Mouse (Mus musculus): ENCODE measurements around the gene Pbx3. TPM values are rescaled to one million over a fixed set of nuclear protein-coding genes. Genes with fewer than 3 reads are reported as not detected.

Pbx3 gene
- polyA plus RNA-seq, 1 experiment = 3.6 TPM

GRCm38 (mm10) chr2:34378930-34379329 is 6.0 kb upstream of the Pbx3 start:
- H3K4me1 ChIP-seq (ENCODE audit: control insufficient read depth, insufficient read depth, low read length) = no peaks in the 10 kb centered on the region
- no peak for TF ChIP-seq POLR2A (IDR thresholded peaks at IDR 0.05; ENCODE audit: borderline replicate concordance, control insufficient read depth, low read depth, low read length)
- TF ChIP-seq CTCF (IDR thresholded peaks at IDR 0.05; ENCODE audit: control insufficient read depth, insufficient read depth, low read length) = no peak
- H3K4me3 ChIP-seq (replicated peaks; ENCODE audit: control insufficient read depth, low read depth, low read length) = no peak overlapping the region
- H3K27ac ChIP-seq (ENCODE audit: control insufficient read depth, insufficient read depth, low read depth, low read length, poor library complexity) = no peak overlapping the region
- 79% methylated on average over 2 of the region's 2 CpGs for WGBS

- no peaks in the 10 kb centered on the region for H3K4me1 ChIP-seq (ENCODE audit: control insufficient read depth, insufficient read depth, low read length)
- no peak overlapping the region for H3K4me3 ChIP-seq (replicated peaks; ENCODE audit: control insufficient read depth, low read depth, low read length)
- TF ChIP-seq POLR2A (IDR thresholded peaks at IDR 0.05; ENCODE audit: borderline replicate concordance, control insufficient read depth, low read depth, low read length) (no peak), CTCF (IDR thresholded peaks at IDR 0.05; ENCODE audit: control insufficient read depth, insufficient read depth, low read length) (no peak)
- no peak overlapping the region for H3K27ac ChIP-seq (ENCODE audit: control insufficient read depth, insufficient read depth, low read depth, low read length, poor library complexity)
- WGBS = 84% methylated on average over 2 of the region's 2 CpGs
Observed at GRCm38 (mm10) chr2:34374349-34374748, 1.4 kb upstream of the Pbx3 start.

GRCm38 (mm10) chr2:34373886-34374285 is 944 bp upstream of the Pbx3 start:
- 63% methylated on average over 3 of the region's 3 CpGs for WGBS

GRCm38 (mm10) chr2:34371441-34372304 is 1.3 kb downstream of the Pbx3 start:
- peak overlapping the region; percentile 76 for H3K4me3 ChIP-seq (replicated peaks; ENCODE audit: control insufficient read depth, low read depth, low read length)
- WGBS = 2% methylated on average over 108 of the region's 118 CpGs
- peak overlapping the region; percentile 92 for H3K27ac ChIP-seq (ENCODE audit: control insufficient read depth, insufficient read depth, low read depth, low read length, poor library complexity)
- TF ChIP-seq CTCF (IDR thresholded peaks at IDR 0.05; ENCODE audit: control insufficient read depth, insufficient read depth, low read length) (no peak), POLR2A (IDR thresholded peaks at IDR 0.05; ENCODE audit: borderline replicate concordance, control insufficient read depth, low read depth, low read length) (no peak; the same call in 1 of the 2 replicates)
- H3K4me1 ChIP-seq (ENCODE audit: control insufficient read depth, insufficient read depth, low read length) = no peaks in the 10 kb centered on the region

More at GRCm38 (mm10) chr2:34373886-34374285, 944 bp upstream of the Pbx3 start:
- TF ChIP-seq POLR2A (IDR thresholded peaks at IDR 0.05; ENCODE audit: borderline replicate concordance, control insufficient read depth, low read depth, low read length) (no peak), CTCF (IDR thresholded peaks at IDR 0.05; ENCODE audit: control insufficient read depth, insufficient read depth, low read length) (no peak)
- H3K4me1 ChIP-seq (ENCODE audit: control insufficient read depth, insufficient read depth, low read length) = no peaks in the 10 kb centered on the region
- H3K27ac ChIP-seq (ENCODE audit: control insufficient read depth, insufficient read depth, low read depth, low read length, poor library complexity) = no peak overlapping the region
- no peak overlapping the region for H3K4me3 ChIP-seq (replicated peaks; ENCODE audit: control insufficient read depth, low read depth, low read length)

DNA sequence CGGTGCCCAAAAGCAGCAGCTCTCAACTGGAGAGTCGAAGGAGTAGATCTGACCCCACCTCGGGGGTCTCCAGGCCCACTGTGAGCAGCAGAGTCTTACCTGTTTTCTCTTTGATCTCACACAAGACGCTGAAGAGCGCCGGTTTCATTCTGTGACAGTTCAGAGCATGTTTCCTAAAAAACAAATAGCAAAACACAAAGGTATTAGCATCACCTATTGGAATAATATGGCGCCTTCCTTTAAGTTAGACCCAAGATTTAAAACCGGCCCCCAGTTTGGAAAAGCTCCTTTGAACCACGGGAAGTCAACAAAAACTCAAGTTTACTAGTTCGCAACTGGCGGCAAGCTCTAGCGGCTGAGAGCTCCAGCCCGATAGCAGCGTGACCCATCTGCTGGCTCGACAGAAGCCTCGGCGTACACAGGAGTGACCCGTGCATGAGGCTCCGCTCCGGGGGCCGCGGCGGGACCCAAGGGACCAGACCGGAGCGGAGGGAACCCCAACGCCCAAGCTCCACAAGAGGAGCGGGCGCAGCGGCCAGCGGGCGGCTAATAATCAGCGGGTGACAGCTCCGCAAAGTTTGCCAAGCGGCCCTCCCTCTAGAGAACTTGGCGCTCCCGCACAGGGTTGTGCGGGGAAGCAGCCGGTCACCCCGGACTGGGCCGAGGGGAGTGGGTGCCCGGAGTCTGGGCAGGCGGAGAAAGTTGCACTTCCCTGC is 2.1 kb downstream of the Pbx3 start:
- no peaks in the 10 kb centered on the region for H3K4me1 ChIP-seq (ENCODE audit: control insufficient read depth, insufficient read depth, low read length)
- 4% methylated on average over 42 of the region's 42 CpGs for WGBS
- H3K4me3 ChIP-seq (replicated peaks; ENCODE audit: control insufficient read depth, low read depth, low read length) = peak overlapping the region; percentile 76
- H3K27ac ChIP-seq (ENCODE audit: control insufficient read depth, insufficient read depth, low read depth, low read length, poor library complexity) = no peak overlapping the region; the same call in 1 of the 2 replicates
- TF ChIP-seq POLR2A (IDR thresholded peaks at IDR 0.05; ENCODE audit: borderline replicate concordance, control insufficient read depth, low read depth, low read length) = no peak
- TF ChIP-seq CTCF (IDR thresholded peaks at IDR 0.05; ENCODE audit: control insufficient read depth, insufficient read depth, low read length) = no peak

GRCm38 (mm10) chr2:34370349-34370724 is 2.6 kb downstream of the Pbx3 start:
- WGBS = 75% methylated on average over 7 of the region's 7 CpGs
- Histone ChIP-seq H3K4me3 (replicated peaks; ENCODE audit: control insufficient read depth, low read depth, low read length) (peak overlapping the region; percentile 24), H3K4me1 (ENCODE audit: control insufficient read depth, insufficient read depth, low read length) (no peaks in the 10 kb centered on the region), H3K27ac (ENCODE audit: control insufficient read depth, insufficient read depth, low read depth, low read length, poor library complexity) (no peak overlapping the region)
- TF ChIP-seq CTCF (IDR thresholded peaks at IDR 0.05; ENCODE audit: control insufficient read depth, insufficient read depth, low read length) (no peak), POLR2A (IDR thresholded peaks at IDR 0.05; ENCODE audit: borderline replicate concordance, control insufficient read depth, low read depth, low read length) (no peak)

- WGBS = 81% methylated on average over 6 of the region's 6 CpGs
- Histone ChIP-seq H3K4me3 (replicated peaks; ENCODE audit: control insufficient read depth, low read depth, low read length) (no peak overlapping the region), H3K27ac (ENCODE audit: control insufficient read depth, insufficient read depth, low read depth, low read length, poor library complexity) (no peak overlapping the region), H3K4me1 (ENCODE audit: control insufficient read depth, insufficient read depth, low read length) (no peaks in the 10 kb centered on the region)
- TF ChIP-seq POLR2A (IDR thresholded peaks at IDR 0.05; ENCODE audit: borderline replicate concordance, control insufficient read depth, low read depth, low read length) (no peak), CTCF (IDR thresholded peaks at IDR 0.05; ENCODE audit: control insufficient read depth, insufficient read depth, low read length) (no peak)
Observed at GRCm38 (mm10) chr2:34368396-34368795, 4.5 kb downstream of the Pbx3 start.

DNA sequence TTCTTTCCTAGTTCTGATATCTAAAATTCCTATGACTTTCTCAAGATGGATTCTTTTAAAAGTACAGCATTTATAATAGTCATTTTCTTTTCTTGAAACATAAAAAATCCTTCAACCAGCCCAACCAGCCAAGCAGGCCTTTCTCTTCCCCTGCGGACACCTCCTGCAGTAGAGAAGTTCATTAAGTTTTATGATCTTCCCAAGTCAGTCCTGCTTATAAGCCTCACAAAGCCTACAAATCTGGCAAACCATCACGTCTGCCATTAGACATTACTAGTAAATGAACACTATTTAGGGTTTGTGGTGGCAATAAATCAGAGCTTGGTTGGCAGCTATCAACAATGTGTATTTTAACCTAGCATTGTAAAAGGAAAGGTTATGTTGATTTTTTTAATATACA is 5.9 kb downstream of the Pbx3 start:
- 76% methylated on average over 2 of the region's 2 CpGs for WGBS
- no peak for TF ChIP-seq CTCF (IDR thresholded peaks at IDR 0.05; ENCODE audit: control insufficient read depth, insufficient read depth, low read length)
- no peak for TF ChIP-seq POLR2A (IDR thresholded peaks at IDR 0.05; ENCODE audit: borderline replicate concordance, control insufficient read depth, low read depth, low read length)
- Histone ChIP-seq H3K27ac (ENCODE audit: control insufficient read depth, insufficient read depth, low read depth, low read length, poor library complexity) (no peak overlapping the region), H3K4me1 (ENCODE audit: control insufficient read depth, insufficient read depth, low read length) (no peaks in the 10 kb centered on the region), H3K4me3 (replicated peaks; ENCODE audit: control insufficient read depth, low read depth, low read length) (no peak overlapping the region)

Data from bone marrow, adult 2 months (tissue).